Mouse (Mus musculus): Measurements from ENCODE around the gene Lsm14b.

Lsm14b gene

DNA sequence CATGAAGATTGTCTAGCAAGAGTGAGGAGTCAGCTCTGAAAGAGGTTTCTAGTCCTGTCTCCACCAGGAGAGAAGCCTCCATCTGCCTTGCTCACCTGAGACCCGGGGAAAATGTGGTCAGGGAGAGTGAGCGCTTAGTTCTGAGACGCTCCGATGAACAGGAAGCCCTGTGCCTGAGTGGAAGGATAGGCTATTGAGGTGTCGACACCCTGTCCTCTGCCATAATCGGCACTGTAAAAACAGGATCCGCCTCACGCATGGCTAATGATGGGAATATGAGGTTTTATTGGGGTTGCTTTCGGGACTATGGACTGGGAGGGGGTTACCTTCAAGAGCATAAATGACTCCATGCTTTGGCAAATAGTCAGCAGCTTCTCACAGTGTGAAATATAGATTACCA is 6.2 kb upstream of the Lsm14b start:
- no peak for DNase-seq

DNA sequence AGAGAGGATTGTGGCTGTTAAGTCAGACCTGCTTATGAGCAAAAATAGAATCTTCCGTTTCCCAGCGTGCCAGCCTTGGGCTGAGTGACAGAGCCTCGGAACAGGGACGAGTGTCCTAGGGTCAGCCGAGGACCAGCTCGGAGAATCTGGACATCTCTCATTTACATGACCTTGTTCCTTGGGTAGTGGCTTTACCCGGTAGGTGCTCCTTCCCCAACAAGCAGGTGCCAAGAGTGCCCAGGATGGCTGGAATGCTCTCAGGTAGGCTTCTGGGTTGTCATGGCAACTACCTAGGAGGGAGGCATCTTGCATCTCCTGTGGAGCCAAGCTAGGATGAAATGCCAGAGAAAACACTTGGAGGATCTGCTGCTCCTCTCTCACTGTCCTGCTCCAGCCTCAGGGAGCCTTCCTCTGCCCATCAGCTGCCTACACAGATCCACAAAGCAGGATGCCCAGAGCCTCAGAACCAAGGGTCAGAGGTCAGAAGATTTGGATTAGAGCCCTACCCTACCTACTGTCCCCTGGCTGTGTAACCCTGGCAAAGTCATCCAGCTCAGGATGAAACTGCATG is 4.6 kb upstream of the Lsm14b start:
- peak; percentile 69 to 75 for DNase-seq

DNA sequence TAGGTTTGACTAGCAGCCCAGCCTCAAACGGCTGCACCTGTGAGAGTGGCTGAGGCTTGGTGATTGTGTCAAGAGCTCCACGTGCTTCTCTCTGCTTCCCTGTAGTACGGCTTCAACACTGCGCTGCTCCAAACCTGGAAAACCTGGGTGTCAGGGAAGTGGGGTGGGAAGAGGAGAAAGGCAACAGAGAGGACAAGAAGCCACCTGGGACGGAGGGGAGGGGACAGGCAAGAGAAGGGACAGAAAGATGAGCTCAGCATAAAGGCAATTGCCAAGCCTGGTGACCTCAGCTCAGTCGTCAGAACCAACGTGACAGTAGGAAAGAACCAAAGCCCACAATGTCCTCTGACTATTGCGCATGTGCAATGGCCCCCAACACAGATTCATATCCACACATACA is 3.9 kb upstream of the Lsm14b start:
- DNase-seq = peak; percentile 49 to 57

GRCm38 (mm10) chr2:180022751-180023150 is 2.0 kb upstream of the Lsm14b start:
- DNase-seq = no peak

GRCm38 (mm10) chr2:180025135-180025860 is 511 bp downstream of the Lsm14b start:
- DNase-seq = peak in 1 of 2 experiments; percentile 64

DNA sequence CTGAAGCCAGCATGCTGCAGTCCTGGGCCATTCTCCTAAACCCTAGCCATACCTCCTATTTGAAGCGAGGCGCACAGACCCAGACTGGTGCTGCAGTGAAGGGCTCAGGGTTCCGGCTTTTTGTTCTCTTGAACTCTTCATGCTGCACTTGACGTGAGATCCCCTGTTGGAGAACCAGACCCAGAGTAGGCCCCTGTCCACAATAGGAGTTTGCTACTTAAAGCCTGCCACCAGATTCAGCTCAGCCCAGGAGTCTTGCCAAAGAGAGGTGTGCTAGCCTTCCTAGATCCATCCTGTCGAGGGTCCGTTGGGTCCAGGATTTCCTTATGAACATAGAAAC is 1.0 kb downstream of the Lsm14b start:
- no peak for DNase-seq

DNA sequence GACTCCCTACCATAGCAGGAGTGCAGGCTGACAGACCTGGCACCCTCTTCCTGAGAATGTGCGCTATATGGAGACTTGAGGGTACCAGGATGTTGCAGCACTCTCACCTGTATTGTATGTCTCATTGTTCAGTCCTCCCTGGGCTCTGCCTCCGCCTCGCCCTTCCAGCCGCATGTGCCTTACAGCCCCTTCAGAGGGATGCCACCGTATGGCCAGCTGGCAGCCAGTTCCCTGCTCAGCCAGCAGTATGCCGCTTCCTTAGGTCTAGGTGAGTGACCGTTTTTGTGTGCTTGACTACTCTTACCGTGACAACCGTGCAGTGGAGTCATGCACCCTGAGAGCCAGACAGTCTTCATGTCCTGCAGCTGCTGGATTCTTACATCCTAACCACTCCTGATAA is 3.0 kb downstream of the Lsm14b start:
- DNase-seq = peak in 1 of 2 experiments; percentile 39

GRCm38 (mm10) chr2:180031270-180031669 is 6.5 kb downstream of the Lsm14b start:
- peak in 1 of 2 experiments; percentile 3 for DNase-seq

- no peak for DNase-seq
Observed at GRCm38 (mm10) chr2:180032925-180033324, 8.1 kb downstream of the Lsm14b start.

GRCm38 (mm10) chr2:180033956-180034355 is 9.2 kb downstream of the Lsm14b start:
- no peak for DNase-seq

DNA sequence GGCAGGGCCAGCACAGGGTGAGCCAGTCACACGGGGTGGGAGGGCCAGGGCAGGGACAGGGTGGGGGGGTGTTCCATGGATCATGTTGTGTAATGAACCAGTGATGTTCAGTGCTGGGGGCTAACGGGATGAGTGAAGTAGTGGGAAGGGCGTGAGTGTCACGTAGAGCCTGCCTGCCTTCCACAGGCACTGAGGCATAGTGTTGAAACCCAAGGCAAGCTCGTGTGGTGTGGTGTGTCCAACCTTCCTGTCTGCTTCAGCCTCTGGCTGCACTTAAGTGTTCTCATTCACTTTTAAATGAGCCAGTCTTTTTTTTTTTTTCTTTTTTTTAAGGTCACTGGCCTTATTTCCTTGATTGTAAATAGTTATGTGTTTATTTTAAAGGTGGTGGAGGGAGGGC is 10.0 kb downstream of the Lsm14b start:
- DNase-seq = no peak

GRCm38 (mm10) chr2:180040406-180040805 is 15.6 kb downstream of the Lsm14b start:
- no peak for DNase-seq

DNA sequence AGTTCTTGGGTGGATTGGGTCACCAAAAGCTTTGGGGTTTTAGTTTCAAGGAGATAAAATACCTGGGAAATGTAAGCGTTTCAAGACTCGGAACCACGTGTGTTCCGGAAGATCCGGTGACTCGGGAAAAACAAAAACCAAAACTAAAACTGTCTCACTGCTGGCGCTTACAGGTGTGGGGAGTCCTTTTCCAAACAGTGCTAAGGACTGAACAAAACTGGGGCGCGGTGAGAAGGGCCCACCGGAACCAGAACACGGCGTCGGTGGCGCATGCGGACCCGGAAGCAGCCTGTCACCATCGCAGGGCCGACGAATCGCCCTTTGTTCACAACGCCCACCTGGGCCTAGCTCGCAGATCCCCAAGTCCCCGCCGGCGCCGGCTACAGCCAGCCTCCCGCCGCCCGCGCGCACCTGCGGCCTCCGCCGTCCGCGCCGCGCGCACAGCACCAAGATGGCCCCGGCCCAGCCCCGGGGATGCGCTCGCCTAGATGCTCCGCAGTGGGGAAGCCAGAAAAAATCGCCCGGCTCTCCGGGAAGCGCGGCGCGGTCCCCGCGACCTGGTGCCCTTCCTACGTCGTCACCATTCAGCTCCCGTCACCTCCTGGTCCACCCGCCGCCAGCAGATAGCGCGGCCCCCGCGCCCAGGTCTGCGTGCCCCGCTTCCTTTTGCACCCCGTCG is 16.9 kb downstream of the Lsm14b start:
- DNase-seq = peak in 1 of 2 experiments; percentile 72

DNA sequence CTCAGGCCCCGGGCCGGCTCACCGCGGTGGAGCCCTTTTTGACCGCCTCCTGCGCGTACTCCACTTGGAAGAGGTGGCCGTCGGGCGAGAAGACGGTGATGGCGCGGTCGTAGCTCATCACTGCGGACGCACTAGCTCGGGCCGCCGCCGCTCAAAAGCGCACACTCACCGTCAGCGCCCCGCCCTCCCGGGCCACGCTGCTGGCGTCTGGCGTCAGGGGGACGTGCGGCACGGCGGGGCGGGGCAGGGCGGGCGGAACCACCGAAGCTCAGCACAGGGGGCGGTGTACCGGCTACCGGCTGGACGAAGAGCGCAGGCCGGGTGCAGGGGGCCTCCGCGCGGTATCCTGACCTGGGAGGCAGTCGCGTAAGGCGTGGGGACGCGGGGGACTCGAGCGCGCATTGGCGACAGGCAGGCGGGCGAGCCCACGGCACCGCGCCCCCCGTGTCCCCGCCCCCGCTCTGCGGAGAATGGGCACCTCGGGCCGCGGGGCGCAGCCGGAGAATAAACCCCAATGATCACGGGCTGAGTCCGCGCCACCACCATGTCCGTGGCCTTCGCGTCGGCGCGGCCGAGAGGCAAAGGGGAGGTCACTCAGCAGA is 17.6 kb downstream of the Lsm14b start, which contains the start of the genes Psma7 and Ss18l1:
TSS of gene Psma7 (minus strand) at position 178 of the 602 bp plus-strand sequence.
TSS of gene Ss18l1 (plus strand) at position 254 of the 602 bp plus-strand sequence.
- DNase-seq = peak; percentile 91 to 94

DNA sequence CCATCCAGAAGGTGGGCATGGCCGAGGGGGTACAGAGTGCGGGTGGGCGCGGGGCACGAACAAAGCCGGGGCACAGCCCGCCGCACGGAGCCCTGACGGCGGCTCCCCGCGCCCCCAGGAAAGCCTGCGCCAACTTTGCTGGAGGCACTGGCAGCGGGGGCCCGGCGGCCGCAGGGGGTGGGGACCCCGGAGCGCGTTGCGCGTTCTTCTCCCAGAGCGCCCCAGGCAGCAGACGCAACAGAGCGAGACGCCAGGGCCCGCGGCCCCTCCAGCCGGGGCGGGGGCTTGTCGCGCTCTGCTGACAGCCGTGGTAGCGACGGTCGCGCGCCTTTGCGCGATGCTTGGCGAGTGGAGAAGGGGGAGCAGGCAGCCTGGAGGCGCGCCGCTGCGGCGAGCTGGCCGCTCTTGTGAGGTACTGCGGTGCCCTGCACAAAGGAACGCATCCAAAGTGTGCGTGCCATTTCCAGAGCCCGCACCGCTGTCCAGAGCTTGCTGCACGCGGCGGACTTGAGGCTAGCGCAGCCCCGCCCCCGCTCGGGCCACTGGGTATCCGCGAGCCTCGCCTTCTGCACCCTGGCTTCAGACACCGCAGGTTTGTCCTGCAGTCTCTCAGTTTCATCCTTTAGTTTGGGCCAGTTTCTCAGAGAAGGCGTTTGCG is 18.2 kb downstream of the Lsm14b start:
- DNase-seq = peak; percentile 55 to 69

GRCm38 (mm10) chr2:180045283-180045682 is 20.5 kb downstream of the Lsm14b start:
- peak; percentile 41 to 44 for DNase-seq

DNA sequence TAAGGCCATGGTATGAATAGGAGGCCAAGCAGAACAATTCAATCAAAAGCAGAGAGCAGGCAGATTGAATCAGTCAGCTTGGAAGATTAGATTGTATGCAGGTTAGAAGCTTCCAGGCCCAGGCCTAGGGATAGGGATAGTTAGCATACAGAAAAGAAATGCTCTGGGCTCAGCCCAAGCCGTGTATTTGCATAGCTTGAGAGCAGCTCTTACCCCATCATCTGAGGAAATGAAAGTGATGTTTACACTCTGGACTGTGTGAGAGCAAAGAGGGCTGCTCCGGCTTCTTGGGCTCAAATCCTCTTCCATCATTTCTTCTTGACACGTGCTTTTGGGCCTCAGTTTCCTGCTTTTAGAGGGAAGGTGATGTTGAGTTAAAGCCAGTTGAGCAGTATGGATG is 22.8 kb downstream of the Lsm14b start:
- no peak for DNase-seq

DNA sequence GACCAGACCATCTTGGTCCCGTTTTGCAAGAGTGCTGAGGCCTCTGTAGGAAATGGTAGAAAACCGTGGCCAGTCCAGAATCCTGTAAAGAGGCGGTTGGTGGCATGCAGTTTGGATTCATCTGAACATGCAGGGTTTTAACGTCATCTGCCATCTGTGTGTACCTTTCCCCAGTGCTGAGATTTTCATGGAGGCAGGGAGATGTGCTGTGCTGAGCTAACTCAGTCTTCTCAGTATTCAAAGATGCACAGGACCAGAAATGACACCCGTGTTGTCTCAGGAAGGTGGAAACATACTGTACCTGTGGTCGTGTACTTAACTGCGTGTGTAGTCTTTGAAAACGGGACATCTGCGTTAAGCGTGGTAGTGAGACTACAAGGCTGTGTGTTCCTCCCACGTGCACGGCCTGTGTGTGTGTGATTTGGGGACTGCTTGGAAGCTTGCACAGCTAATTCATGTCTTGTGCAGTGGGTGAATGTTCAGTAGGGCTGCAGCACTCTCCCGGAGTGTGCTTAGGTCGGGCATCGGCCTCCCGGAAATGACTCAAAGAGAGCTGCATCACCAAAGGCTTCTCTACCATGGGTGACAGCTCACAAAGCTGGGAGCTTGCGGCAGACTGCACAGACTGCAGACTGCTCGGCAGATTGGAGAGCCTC is 23.3 kb downstream of the Lsm14b start:
- DNase-seq = no peak

DNA sequence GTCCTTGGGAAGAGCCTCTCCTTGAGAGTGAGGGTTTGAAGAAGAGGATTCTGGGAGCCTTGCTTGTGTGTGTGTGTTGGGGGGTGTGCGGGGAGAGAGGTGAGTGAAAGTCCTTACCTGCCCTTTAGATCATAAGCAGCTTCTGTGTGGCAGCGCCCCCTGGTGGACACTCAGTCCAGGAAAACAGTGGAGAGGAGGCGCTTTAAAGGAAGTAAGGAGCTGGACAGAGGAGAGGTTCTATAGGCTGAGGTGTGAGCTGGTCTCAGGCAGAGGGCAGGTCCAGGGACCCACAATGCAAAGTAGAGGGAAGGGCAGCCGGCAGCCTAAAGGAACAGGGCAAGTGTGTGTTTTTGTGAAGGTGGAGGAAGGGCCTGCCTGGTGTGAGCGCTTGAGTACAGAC is 26.2 kb downstream of the Lsm14b start:
- peak; percentile 89 to 93 for DNase-seq

DNA sequence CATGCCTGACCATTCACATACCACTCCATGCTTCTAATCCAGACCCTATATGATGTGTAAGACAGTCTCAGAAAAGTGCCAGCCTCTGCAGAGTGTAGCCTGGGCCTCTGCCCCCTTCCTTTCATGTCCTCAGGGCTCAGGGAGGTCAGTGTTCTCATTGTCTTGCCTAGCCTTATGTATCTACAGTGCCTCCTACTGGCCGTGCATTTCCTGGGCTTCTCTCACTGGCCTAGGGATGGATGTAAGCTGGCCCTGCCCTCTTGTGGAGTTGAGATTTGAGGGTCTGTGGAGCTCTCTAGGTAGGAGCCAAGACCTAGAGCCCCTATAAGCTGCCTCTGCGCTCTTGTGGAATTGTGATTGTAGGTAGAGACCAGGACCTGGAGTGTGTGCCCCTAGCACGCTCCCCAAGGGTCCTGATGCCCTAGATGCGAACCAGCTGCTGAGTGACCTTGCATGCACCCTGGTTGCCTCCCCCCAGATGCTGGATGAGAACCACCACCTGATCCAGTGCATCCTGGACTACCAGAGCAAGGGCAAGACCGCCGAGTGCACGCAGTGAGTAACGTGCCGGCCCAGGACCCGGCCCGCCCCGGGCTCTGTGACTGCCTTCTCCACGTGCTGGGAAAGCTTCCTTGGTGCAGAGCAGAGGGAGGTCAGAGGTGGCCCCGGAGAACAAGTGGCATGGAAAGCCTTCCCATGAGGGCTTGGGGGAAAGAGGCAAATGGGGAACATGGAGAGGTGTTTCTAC is 27.4 kb downstream of the Lsm14b start:
- DNase-seq = peak in 1 of 2 experiments; percentile 24

- DNase-seq = no peak
Observed at GRCm38 (mm10) chr2:180053001-180053400, 28.2 kb downstream of the Lsm14b start.
